ENCODE assay signal across 10 mouse cellular contexts in the genomic region with DNA sequence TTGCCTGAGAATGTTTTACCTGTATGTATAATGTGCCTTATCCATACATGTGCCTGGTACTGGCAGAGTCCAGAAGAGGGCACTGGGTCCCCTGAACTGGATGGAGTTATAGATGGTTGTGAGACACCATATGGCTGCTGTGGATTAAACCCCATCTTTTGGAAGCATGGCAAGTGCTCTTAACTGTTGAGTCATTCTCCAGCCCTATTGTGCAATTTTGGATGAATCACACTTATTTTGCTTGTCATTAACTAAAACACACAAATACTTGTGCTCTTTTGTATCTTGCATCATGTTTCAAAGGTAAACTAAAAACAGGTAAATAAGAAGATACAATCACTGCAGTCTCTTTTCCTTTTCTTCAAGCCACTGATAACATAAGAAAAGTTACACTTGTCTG.
"Had no signal": no experiment of that assay in that cellular context is flagged by ENCODE, and none has a peak within 500 bp of the region (broad histone marks: within the 10 kb centered on the region; RNA-seq: fewer than 3 reads in every experiment).

No protein-coding gene starts in this region.

- DNase-seq: kidney, postnatal 10 days; kidney, postnatal 4 days; liver, embryonic 13.5 days; liver, postnatal 0 days; lung, postnatal 36 days; midbrain, embryonic 14.5 days; right cerebral cortex, postnatal 4 days; spleen, adult 18-20 months; thymus, adult 18-20 months; thymus, postnatal 14 days had no signal
